Mouse (Mus musculus): ENCODE measurements at regions not wholly inside any gene's neighbourhood (a gene's known extent, or its start where the extent isn't known, plus 50 kb on each side); places are given as distances from the start of the nearest gene placed in this dataset.

- H3K4me1 ChIP-seq: no peaks in the 10 kb centered on the region
- H3K27ac ChIP-seq: no peak overlapping the region
- H3K4me2 ChIP-seq: no peak overlapping the region
- WGBS: 51% methylated on average over 3 of the region's 3 CpGs
- H3K9me3 ChIP-seq: no peaks in the 10 kb centered on the region
- no peak overlapping the region for H3K4me3 ChIP-seq
- H3K27me3 ChIP-seq: no peaks in the 10 kb centered on the region
- H3K9ac ChIP-seq: no peak overlapping the region
- ATAC-seq (ENCODE audit: insufficient number of reproducible peaks, insufficient read depth, low FRiP score, low TSS enrichment, low read depth): no peak
- no peaks in the 10 kb centered on the region for H3K36me3 ChIP-seq
These were observed 263.8 kb upstream of the Fam84a start for GRCm38 (mm10) chr12:14415543-14416181.

GRCm38 (mm10) chr12:14411102-14411501 is 259.2 kb upstream of the Fam84a start:
- H3K4me1 ChIP-seq: no peaks in the 10 kb centered on the region
- no peak for ATAC-seq (ENCODE audit: insufficient number of reproducible peaks, insufficient read depth, low FRiP score, low TSS enrichment, low read depth)
- WGBS: 85% methylated on average over 1 of the region's 1 CpGs

DNA sequence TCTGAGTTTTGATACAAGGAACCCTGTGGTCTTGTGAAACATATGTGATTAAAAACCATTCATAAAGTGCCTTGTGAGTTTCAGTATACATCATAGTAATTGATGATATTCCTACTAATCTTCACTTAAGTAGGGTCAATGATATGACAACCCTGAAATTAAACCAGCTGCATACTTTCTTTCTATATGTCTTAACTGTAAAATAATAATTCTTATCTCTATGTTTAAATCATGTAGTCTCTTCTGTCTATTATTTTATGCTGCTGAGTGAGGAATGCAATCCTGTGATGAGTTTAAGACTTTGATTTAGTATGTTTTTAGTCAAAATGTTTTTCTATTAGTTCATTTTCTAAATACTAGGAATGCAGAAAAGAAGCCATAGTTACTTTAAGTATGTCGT is 253.9 kb upstream of the Fam84a start:
- H3K27ac ChIP-seq: no peak overlapping the region
- H3K4me2 ChIP-seq: no peak overlapping the region
- H3K27me3 ChIP-seq: no peaks in the 10 kb centered on the region
- no peaks in the 10 kb centered on the region for H3K4me1 ChIP-seq
- no peaks in the 10 kb centered on the region for H3K9me3 ChIP-seq
- WGBS: 81% methylated on average over 1 of the region's 1 CpGs
- H3K9ac ChIP-seq: no peak overlapping the region
- H3K4me3 ChIP-seq: no peak overlapping the region
- H3K36me3 ChIP-seq: no peaks in the 10 kb centered on the region
- no peak for ATAC-seq (ENCODE audit: insufficient number of reproducible peaks, insufficient read depth, low FRiP score, low TSS enrichment, low read depth)

More at GRCm38 (mm10) chr12:14411102-14411501, 259.2 kb upstream of the Fam84a start:
- Histone ChIP-seq H3K27me3 (no peaks in the 10 kb centered on the region), H3K27ac (no peak overlapping the region), H3K4me2 (no peak overlapping the region), H3K36me3 (no peaks in the 10 kb centered on the region), H3K9ac (no peak overlapping the region), H3K4me3 (no peak overlapping the region), H3K9me3 (no peaks in the 10 kb centered on the region)

- WGBS: 86% methylated on average over 6 of the region's 6 CpGs
- Histone ChIP-seq H3K4me2 (no peak overlapping the region), H3K9ac (no peak overlapping the region), H3K4me3 (no peak overlapping the region), H3K27ac (no peak overlapping the region), H3K4me1 (no peaks in the 10 kb centered on the region), H3K36me3 (no peaks in the 10 kb centered on the region), H3K27me3 (no peaks in the 10 kb centered on the region), H3K9me3 (no peaks in the 10 kb centered on the region)
- ATAC-seq (ENCODE audit: insufficient number of reproducible peaks, insufficient read depth, low FRiP score, low TSS enrichment, low read depth): no peak
These were observed 224.4 kb upstream of the Fam84a start for GRCm38 (mm10) chr12:14376211-14376610.

- WGBS: 45% methylated on average over 5 of the region's 5 CpGs
- Histone ChIP-seq H3K9ac (no peak overlapping the region), H3K27me3 (no peaks in the 10 kb centered on the region), H3K4me2 (no peak overlapping the region), H3K4me3 (no peak overlapping the region), H3K9me3 (no peaks in the 10 kb centered on the region), H3K27ac (no peak overlapping the region), H3K36me3 (no peaks in the 10 kb centered on the region), H3K4me1 (no peaks in the 10 kb centered on the region)
- no peak for ATAC-seq (ENCODE audit: insufficient number of reproducible peaks, insufficient read depth, low FRiP score, low TSS enrichment, low read depth)
These were observed 186.5 kb upstream of the Fam84a start for GRCm38 (mm10) chr12:14338244-14338799.

GRCm38 (mm10) chr12:14337813-14338212 is 186.0 kb upstream of the Fam84a start:
- Histone ChIP-seq H3K9me3 (no peaks in the 10 kb centered on the region), H3K27ac (no peak overlapping the region), H3K36me3 (no peaks in the 10 kb centered on the region), H3K4me1 (no peaks in the 10 kb centered on the region), H3K27me3 (no peaks in the 10 kb centered on the region), H3K4me2 (no peak overlapping the region), H3K4me3 (no peak overlapping the region), H3K9ac (no peak overlapping the region)
- no peak for ATAC-seq (ENCODE audit: insufficient number of reproducible peaks, insufficient read depth, low FRiP score, low TSS enrichment, low read depth)
- WGBS: 78% methylated on average over 3 of the region's 3 CpGs

DNA sequence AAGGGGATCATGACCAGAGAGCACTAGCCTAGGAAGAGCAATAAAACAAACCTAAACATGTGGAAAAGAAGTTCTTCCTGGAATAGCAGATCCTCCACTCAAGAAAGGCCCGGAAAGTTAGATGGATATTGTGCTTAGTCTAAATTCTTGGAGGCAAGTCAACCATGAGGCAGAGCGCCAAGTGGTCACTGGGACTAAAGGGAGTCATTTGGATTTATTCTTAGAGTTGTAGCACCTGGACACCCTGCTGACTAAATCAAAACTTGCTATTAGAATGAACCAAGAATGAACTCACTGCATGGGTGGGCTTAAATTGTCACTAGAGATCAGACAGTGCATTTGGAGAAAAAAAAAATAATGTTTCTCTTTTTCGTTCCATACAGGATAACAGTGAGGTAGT is 166.8 kb upstream of the Fam84a start:
- ATAC-seq (ENCODE audit: insufficient number of reproducible peaks, insufficient read depth, low FRiP score, low TSS enrichment, low read depth): no peak
- Histone ChIP-seq H3K27ac (no peak overlapping the region), H3K4me2 (no peak overlapping the region), H3K4me3 (no peak overlapping the region), H3K9me3 (no peaks in the 10 kb centered on the region), H3K4me1 (no peaks in the 10 kb centered on the region), H3K9ac (no peak overlapping the region), H3K27me3 (no peaks in the 10 kb centered on the region), H3K36me3 (no peaks in the 10 kb centered on the region)
- 88% methylated on average over 3 of the region's 3 CpGs for WGBS

- Histone ChIP-seq H3K9me3 (no peaks in the 10 kb centered on the region), H3K27me3 (no peaks in the 10 kb centered on the region), H3K4me1 (no peaks in the 10 kb centered on the region), H3K36me3 (no peaks in the 10 kb centered on the region), H3K9ac (no peak overlapping the region), H3K4me3 (no peak overlapping the region), H3K4me2 (no peak overlapping the region), H3K27ac (no peak overlapping the region)
- ATAC-seq (ENCODE audit: insufficient number of reproducible peaks, insufficient read depth, low FRiP score, low TSS enrichment, low read depth): no peak
- 84% methylated on average over 2 of the region's 2 CpGs for WGBS
These were observed 164.5 kb upstream of the Fam84a start for GRCm38 (mm10) chr12:14316392-14316791.

GRCm38 (mm10) chr12:14315780-14316179 is 163.9 kb upstream of the Fam84a start:
- Histone ChIP-seq H3K4me1 (no peaks in the 10 kb centered on the region), H3K9ac (no peak overlapping the region), H3K27ac (no peak overlapping the region), H3K4me3 (no peak overlapping the region), H3K27me3 (no peaks in the 10 kb centered on the region), H3K4me2 (no peak overlapping the region), H3K9me3 (no peaks in the 10 kb centered on the region), H3K36me3 (no peaks in the 10 kb centered on the region)
- WGBS: 71% methylated on average over 5 of the region's 5 CpGs
- no peak for ATAC-seq (ENCODE audit: insufficient number of reproducible peaks, insufficient read depth, low FRiP score, low TSS enrichment, low read depth)

- Histone ChIP-seq H3K27me3 (no peaks in the 10 kb centered on the region), H3K36me3 (no peaks in the 10 kb centered on the region), H3K9me3 (no peaks in the 10 kb centered on the region), H3K4me1 (no peaks in the 10 kb centered on the region), H3K4me2 (no peak overlapping the region), H3K27ac (no peak overlapping the region), H3K9ac (no peak overlapping the region), H3K4me3 (no peak overlapping the region)
- no peak for ATAC-seq (ENCODE audit: insufficient number of reproducible peaks, insufficient read depth, low FRiP score, low TSS enrichment, low read depth)
- 54% methylated on average over 2 of the region's 2 CpGs for WGBS
These were observed 150.6 kb upstream of the Fam84a start for GRCm38 (mm10) chr12:14302366-14302930.

DNA sequence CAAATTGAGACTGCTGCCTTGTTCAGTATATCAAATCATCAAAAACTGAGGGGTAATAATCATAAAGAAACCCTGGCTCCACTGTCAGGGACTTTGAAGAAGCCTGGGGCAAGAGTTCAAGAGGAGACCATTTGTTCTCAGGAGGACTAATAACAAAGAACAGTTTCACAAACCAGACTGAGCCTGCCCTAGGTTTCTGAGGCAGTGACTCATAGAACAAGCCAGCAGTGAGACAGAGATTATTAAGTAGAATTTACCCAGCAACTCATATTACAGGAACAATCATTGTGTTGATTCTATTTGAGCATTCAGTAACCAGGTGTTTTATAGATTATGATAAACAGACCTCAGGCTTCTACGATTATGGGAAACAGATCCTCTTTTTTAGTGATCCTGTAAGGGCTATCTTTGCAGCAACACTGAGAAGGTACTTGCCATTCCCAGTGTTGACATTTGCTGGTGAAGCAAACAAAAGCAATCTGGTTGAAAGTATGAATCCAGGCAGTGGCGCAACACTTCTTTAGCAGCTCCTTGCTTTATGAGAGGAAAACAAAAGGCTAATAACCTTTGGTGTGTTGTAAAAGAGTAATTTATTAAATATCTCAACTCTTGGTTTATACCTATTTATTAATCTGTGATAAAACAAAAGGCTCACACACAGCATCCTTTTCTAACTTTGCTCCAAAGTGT is 150.0 kb upstream of the Fam84a start:
- Histone ChIP-seq H3K27me3 (no peaks in the 10 kb centered on the region), H3K27ac (no peak overlapping the region), H3K36me3 (no peaks in the 10 kb centered on the region), H3K4me1 (no peaks in the 10 kb centered on the region), H3K9ac (no peak overlapping the region), H3K4me3 (no peak overlapping the region), H3K4me2 (no peak overlapping the region), H3K9me3 (no peaks in the 10 kb centered on the region)
- WGBS: 48% methylated on average over 2 of the region's 2 CpGs
- no peak for ATAC-seq (ENCODE audit: insufficient number of reproducible peaks, insufficient read depth, low FRiP score, low TSS enrichment, low read depth)

GRCm38 (mm10) chr12:14292083-14292482 is 140.2 kb upstream of the Fam84a start:
- Histone ChIP-seq H3K4me1 (0 out of 2 replicates have a peak, but pooled peaks cover 5% of the 10 kb centered on the region), H3K27me3 (no peaks in the 10 kb centered on the region), H3K4me2 (no peak overlapping the region), H3K36me3 (no peaks in the 10 kb centered on the region), H3K4me3 (no peak overlapping the region), H3K27ac (no peak overlapping the region), H3K9me3 (no peaks in the 10 kb centered on the region), H3K9ac (no peak overlapping the region)
- 52% methylated on average over 3 of the region's 3 CpGs for WGBS
- no peak for ATAC-seq (ENCODE audit: insufficient number of reproducible peaks, insufficient read depth, low FRiP score, low TSS enrichment, low read depth)
